Mouse (Mus musculus) spleen, adult 2 months (tissue): ENCODE measurements around the gene Snd1.

Experiments used
- CTCF ChIP-seq: fragments of 200-500 bp; IDR thresholded peaks from 2 replicates; pipeline ENCODE4 v1.5.1; 2011; ENCODE audit warnings: mild to moderate bottlenecking, inconsistent platforms; ENCODE audit not compliant: insufficient read depth, insufficient read length, insufficient replicate concordance; ENCODE audit errors: extremely low read depth
- POLR2A ChIP-seq: fragments of 200-500 bp; IDR thresholded peaks from 2 replicates; pipeline ENCODE4 v1.6.1; 2011; ENCODE audit warnings: low read depth, low read length, inconsistent platforms

GRCm38 (mm10) chr6:28723059-28723458 lies 248.1 kb downstream of the Snd1 start:
- TF ChIP-seq CTCF = no peak
- TF ChIP-seq POLR2A = no peak
